Mouse (Mus musculus): ENCODE data around the gene Foxc1.

- TF ChIP-seq CTCF (IDR thresholded peaks at IDR 0.05; ENCODE audit: borderline replicate concordance, control insufficient read depth, extremely low read depth, insufficient read depth, low read length, poor library complexity) (no peak), POLR2A (IDR thresholded peaks at IDR 0.05; ENCODE audit: control insufficient read depth, extremely low read depth, insufficient read depth, low read length, poor library complexity) (no peak)
These were observed 2.5 kb downstream of the Foxc1 start for GRCm38 (mm10) chr13:31808804-31809420.
